Mouse (Mus musculus) common myeloid progenitor, adult 5-6 weeks (primary cell): ENCODE results near the gene Mrap2. TPM values are rescaled to one million over a fixed set of nuclear protein-coding genes. Genes with fewer than 3 reads are reported as not detected.

ENCODE experiments used
- ATAC-seq: replicated peaks from 2 replicates; pipeline ENCODE4 v1.8.0; 2016; ENCODE audit warnings: low read depth, mild to moderate bottlenecking, moderate TSS enrichment, inconsistent platforms; ENCODE audit not compliant: poor library complexity, severe bottlenecking
- total RNA-seq: library from RNA; stranded (forward); fragments of 200-1000, 187-1606 nt; gene quantifications from 2 replicates; pipeline ENCODE4 v1.2.3, GENCODE M21; 2017

Mrap2 gene
- total RNA-seq, 1 experiment from 2014 or later = not detected

- ATAC-seq = peak; percentile 54; the same call in 1 of the 2 replicates
Observed at GRCm38 (mm10) chr9:87171517-87171916, 27.4 kb downstream of the Mrap2 start.

- no peak for ATAC-seq
Observed at GRCm38 (mm10) chr9:87178534-87178933, 34.4 kb downstream of the Mrap2 start.

GRCm38 (mm10) chr9:87182231-87182630 lies 38.1 kb downstream of the Mrap2 start:
- ATAC-seq = no peak

- ATAC-seq = no peak
Observed at GRCm38 (mm10) chr9:87187336-87187735, 43.2 kb downstream of the Mrap2 start.

DNA sequence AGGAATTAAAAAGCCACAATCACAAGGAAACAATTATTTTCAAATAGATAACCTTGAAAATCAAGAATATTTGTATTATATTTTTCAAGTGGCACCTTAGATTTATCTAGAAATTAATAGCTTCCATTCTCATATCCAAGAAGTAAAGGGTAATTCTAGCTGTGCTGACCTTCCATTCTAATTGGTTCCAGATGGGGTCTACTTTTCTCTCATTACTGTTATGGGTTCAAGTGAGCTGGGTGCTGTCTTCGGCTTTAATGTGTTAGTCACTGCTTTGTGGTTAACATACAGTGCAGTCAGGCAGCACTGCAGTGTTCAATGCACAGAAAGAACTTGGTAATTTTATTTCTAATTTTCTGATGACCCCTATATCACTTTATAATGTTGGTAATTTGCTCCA lies 49.6 kb downstream of the Mrap2 start:
- no peak for ATAC-seq

DNA sequence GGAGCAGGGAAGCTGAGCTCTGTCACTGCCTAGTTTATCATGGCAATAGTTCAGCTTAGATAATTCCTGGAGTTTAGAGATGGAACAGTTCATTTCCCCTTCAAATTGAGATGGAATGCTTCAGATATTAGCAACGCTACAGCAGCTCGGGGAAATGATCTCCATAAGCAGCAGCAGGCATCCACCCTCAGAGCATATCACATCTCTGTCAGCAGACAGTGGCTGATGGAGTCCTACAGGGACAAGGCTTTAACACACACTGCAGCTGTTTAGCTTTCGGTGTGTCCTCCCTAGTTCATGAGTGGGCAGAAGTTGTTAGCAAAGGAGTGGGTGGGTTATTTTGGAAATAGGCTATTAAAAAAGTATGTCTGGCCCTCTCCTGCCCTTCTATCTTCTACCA lies 53.2 kb downstream of the Mrap2 start:
- no peak for ATAC-seq

GRCm38 (mm10) chr9:87198036-87198435 lies 53.9 kb downstream of the Mrap2 start:
- ATAC-seq = no peak

GRCm38 (mm10) chr9:87200426-87200825 lies 56.3 kb downstream of the Mrap2 start:
- no peak for ATAC-seq

DNA sequence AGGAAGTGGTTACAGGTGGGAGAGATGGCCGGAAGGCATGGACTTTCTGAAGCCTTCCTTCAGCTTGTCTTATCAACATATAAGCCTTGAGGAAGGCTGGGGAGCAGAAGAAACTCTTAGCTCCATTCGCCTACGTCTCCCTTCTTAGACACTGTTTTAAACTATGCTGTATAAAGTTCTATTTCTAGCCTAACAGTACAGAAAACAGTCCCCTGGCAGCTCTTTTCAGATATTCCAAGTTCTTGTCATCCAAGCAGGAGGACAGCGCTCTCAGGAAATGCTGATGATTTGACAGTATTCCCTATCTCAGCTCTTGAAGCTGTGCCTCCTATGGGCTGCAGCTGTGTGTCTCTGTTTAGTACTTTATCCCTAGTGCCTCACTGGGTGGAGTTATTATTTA lies 56.8 kb downstream of the Mrap2 start:
- ATAC-seq = no peak

DNA sequence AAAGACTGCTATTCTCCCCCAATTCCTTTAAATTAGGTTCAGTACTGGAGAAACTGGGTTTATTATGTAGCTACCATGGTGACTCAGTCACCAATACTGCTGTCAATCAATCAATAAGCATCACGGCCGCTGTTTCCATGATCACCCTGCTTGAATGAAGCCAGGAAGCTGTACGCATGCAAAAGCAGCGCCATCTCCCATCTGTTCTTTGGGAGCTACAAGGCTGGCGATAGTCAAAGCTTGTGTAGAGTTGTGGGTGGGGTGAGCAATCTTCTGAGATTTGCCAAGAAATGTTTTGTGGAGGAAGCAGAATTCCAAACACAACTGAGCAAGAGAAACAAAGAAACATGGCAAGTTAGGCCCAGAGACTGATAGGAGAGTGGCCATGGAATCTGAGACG lies 58.3 kb downstream of the Mrap2 start:
- no peak for ATAC-seq

DNA sequence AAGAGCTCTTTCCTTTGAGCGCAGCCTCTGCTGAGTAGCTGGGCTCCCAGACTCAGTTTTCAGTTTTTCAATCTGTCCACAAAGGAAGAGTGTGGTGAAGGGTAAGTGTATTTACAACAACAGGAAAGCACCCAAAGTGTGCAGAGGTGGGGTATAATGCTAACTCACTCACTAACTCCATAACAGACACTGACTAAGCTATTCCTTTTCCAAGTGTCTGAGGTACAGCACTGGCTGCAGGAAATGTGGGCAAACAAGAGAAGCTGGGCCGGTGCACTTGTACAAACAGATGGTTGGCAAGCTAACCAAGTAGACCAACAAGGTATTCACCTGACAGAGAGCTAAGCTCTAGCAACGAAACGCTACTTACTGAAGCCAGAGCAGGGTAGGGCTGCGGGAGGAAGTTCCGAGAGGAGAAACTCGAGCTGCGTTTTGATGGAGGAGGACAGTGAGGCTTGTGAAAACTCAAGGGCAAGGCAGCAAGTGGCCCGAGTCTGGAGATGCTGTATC lies 66.8 kb downstream of the Mrap2 start:
- ATAC-seq = no peak

DNA sequence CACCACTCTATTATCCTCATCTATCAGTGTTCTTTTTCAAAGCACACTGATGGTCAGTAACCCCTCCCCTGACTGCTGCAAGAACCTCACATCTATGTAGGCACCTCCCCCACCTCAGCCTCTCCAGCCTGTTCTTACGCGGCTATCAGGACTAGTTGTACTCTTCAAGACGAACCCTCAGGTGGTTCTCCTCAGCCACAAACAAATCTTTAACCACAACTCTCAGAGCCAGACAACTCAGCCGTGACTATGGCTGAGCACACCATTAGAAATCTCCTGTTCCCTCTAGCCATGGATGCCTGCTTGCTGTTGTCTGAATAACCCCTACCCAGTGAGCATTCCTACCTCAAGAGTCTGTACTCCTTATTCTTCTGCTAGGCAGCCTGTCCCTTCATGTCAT lies 69.1 kb downstream of the Mrap2 start:
- no peak for ATAC-seq

Other genes with a start within 250 kb of the Mrap2 start
- gene Ripply2, start 128.8 kb upstream of the Mrap2 start, total RNA-seq = not detected in 2 replicates
- gene Cyb5r4, start 122.3 kb upstream of the Mrap2 start, total RNA-seq = 74.2 and 111 TPM in 2 replicates
- gene Cep162, start 111.2 kb downstream of the Mrap2 start, total RNA-seq = 17.1 and 18.3 TPM in 2 replicates